Mouse (Mus musculus): ENCODE results near the gene Ppp1r12b.

The Ppp1r12b gene

DNA sequence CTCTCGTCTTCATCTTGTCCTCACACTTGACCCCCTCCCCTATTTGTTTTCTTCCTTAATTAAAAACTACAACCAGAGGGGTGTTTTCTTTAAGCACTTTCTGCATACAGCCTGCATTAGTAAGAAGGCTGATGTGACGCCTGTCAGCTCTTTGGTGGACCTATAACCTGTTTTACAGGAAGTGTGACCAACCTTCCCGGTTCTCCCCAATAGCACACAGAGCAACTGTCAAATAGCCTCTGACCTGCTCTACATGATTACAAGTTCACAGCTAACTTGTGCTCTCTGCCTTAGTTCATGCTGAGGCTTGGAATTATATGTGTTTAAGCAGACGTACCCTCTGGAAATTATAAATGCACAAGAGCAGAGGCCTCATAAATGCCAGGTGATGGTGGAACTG, 189.3 kb downstream of the Ppp1r12b start:
- no peak for DNase-seq (ENCODE audit: extremely low spot score, low read depth, low spot score)

DNA sequence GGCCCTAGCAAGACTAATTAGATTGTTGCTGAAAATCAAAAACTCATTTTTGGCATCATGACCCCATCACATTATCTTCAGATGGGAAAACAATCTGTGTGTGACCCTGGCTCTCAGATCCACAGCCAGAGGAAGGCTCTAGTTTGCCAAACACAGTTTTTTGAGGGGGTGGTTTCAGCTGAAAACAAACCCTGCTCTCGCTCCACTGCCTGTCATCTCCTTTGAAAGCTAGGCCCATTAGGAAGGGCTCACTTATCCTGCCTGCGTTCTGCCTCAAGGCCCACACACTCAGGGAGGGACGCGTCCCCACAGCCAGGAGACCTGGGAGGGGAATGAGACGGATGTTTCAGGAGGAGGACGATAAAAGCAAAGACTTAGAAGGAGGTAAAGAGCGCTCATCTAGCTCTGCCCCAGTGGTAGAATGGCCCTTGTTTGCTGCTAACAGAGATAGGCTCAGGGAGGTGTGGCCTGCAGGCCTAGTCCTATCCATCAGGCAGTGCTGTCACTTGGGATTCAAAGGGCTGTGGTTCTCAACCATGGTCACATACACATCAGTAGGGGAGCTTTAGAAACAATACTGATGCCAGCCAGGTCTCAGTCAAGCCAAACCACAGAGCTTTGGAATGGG, 190.8 kb downstream of the Ppp1r12b start:
- no peak for DNase-seq (ENCODE audit: extremely low spot score, low read depth, low spot score)

DNA sequence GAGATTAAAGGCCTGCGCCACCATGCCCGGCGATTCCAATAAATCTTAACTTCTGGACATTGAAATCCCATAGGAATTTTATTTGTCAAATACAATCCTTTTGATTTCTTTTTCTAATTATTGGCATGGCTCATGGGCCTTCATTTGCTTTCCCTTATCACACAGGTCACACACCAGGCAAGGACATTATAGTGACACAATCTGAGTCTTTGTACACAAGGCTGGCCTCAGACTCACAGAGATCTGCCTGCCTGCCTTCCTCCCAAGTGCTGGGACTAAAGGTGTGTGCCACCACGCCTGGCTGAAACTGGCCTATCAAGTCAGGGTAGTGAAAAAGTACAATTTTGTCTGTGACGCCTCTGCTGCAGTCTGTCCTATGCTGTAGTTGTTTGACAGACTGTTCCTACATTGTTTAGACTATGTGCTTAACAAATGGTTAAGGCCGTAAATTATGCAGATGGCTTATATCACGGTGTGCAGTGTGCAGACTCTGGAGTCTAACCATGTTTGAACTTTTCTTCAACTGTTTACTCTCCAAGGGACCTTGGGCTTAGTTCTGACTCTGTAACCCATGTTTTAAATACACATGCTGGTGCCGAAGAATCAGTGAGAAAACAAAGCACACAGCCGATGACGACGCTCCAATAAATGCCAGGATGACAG, 191.8 kb downstream of the Ppp1r12b start:
- no peak for DNase-seq (ENCODE audit: extremely low spot score, low read depth, low spot score)

DNA sequence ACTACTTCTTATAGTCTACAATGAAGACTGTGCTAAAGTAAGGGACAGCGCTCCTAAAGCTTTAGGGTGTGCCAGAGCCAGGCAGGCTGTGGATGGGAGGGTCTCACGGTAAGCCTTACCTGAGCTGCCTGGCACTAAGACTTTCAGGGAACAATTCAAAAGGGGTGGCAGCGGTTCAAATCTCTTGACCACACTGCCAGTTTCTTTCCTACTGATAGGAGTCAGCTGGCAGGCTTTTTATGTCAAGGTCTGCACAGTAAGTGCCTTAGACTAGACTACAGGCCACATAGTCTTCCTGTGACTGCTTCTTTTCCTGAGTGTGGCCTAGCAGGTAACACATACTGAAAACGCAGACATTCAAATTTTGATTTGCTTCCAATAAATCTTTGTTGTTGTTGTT, 192.5 kb downstream of the Ppp1r12b start:
- DNase-seq (ENCODE audit: extremely low spot score, low read depth, low spot score): no peak

DNA sequence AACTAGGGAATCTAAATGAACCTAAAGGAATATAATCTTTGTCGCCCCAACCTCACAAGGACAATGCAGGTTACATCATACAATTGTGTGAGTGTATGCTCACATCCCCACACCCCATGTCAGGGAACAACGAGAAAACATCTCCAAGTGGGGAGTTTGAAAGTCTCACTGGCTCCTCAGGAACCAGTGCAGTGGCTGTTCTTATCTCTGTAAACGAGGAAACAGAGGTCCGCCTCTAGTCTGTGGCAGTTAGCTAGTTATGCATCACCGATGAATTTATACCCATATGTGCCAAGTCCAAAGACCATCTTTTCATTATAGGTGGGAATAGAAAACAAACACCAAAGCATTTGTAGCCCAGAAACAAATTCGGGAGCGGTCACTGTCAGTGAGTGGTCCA, 194.2 kb downstream of the Ppp1r12b start:
- no peak for DNase-seq (ENCODE audit: extremely low spot score, low read depth, low spot score)

DNA sequence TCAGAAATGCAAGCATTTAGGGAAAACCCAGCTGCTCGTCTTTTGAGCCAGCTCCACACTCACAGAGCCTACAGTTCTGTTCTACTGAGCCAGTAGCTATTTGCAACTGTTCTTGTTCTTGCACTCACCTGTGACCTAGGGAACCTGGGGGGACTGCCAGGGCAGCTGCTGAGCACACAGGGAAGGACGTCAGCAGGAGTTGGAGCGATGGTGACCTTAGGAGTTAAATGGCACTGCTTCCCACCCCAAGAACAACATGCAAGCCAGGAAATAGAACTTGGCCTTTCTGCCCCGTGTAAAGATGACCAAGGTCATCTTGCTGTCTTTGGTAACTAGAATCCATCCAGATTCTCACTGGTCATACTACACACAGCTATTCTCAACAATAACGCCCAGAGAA, 195.1 kb downstream of the Ppp1r12b start:
- DNase-seq (ENCODE audit: extremely low spot score, low read depth, low spot score): no peak

DNA sequence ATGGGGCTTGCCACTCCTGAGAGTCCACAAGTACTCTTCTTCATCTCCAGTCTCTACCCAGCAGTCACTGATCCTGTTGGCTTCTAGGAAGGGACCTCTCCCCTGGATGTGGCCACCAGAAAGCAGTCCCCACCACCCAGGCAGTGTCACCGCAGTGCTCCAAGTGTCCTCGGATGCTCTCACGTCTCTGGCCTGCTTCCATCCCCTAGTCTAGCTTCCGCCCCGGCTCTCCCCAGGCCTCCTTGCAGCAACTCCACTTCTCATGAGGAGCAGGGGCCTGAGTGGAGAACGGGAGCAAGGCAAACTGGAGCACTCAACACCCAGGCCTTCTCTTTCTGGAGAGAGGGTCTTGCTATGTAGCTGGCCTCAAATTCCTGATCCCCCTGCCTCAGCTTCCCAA, 196.6 kb downstream of the Ppp1r12b start:
- no peak for DNase-seq (ENCODE audit: extremely low spot score, low read depth, low spot score)

DNA sequence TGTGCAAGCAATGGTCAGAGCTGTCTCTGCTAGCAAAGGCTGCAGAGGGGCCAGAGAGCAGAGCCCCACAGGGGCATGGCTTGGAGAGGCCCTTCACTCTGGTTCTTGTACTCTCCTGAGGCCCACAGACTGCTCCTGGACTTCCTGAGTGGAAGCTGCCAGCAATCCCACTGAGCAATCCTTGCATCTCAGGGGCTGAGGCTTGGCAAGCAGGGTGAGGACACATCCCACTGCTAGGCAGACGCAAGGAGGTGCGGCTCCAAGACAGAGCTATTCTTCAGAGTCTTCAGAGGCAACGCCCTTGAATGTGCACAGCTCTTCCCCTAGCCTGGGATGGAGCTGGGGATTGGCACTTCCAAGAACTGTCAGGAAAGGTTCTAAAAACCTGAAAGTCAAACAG, 198.5 kb downstream of the Ppp1r12b start:
- no peak for DNase-seq (ENCODE audit: extremely low spot score, low read depth, low spot score)

DNA sequence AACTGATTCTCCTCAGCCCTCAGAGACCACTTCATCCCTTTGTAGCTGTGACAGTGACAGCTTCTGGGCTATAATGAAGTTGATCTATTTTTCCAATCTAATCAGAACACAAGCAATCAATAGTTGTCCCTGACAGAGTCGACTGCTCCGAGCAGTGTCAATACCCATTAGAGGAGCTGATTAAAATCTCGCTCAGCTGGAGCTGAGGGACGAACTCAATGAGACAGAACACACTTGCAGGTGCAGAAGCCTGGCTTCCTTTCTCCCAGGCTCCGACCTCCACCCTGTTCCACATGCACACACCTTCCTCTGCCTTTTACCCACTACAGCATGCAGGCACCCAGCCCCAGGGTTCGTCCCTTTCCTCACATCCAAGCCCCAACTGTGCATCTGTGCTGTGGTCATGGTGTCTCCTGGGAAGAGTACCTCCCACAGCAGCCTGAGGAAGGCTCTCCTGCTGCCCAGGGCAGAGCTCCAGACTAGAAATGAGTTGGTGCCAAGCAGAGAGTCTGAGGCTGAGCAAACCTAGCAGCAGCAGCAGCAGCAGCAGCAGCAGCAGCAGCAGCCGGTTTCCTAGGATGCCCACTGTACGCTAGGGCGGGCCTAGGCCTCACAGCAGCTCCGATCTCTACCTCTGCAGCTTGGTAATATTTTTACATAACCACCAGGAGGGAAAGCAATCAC, 199.4 kb downstream of the Ppp1r12b start:
- DNase-seq (ENCODE audit: extremely low spot score, low read depth, low spot score): no peak

DNA sequence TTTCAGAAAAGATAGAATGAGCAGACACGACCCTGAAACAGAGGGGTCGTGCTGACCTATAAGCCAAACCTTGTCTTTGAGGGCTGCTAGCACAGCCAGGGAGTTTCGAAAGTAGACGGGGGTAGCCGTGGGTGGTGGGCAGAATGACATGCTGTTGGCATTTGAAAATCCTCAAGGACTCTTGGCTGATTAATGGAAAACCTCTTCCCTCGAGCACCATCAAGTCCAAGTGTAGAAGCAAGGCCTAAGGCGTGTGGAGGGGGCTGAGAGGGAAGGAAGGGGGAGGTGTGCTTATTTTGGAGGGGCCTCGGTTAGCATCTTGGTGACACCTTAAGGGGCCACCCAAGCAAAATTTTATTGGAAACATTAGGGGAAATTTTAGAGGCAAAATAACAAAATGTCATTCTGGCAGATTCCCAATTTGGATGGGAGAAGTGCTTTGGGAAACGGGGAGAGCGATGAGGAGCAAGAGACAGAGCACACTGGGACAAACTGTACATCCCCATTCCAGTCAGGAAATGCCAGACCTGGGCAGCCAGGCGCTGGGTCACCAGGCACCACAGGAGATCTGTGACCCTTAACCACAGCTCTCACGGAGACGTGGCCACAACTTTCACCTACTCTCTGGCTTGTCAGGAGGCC, 200.1 kb downstream of the Ppp1r12b start:
- no peak for DNase-seq (ENCODE audit: extremely low spot score, low read depth, low spot score)

DNA sequence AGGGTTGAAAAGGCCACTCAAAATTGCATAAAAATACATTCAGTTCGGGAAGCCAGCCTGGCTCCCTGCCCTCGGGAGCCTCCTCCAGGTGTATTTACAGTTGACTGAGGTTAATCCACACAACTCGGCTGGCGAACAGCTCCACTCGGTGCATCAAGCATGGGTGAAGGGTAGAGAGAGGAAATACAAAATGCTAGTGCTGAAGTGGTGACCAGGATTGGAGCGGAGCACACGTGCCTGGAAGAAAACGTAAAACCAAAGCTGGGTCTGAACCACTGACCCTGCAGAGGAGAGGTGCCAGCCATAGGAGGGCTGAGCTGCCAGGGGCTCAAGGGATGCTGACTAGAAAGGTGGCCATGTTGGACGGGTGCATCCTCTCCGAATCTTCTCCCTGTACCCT, 200.9 kb downstream of the Ppp1r12b start:
- DNase-seq (ENCODE audit: extremely low spot score, low read depth, low spot score): no peak

DNA sequence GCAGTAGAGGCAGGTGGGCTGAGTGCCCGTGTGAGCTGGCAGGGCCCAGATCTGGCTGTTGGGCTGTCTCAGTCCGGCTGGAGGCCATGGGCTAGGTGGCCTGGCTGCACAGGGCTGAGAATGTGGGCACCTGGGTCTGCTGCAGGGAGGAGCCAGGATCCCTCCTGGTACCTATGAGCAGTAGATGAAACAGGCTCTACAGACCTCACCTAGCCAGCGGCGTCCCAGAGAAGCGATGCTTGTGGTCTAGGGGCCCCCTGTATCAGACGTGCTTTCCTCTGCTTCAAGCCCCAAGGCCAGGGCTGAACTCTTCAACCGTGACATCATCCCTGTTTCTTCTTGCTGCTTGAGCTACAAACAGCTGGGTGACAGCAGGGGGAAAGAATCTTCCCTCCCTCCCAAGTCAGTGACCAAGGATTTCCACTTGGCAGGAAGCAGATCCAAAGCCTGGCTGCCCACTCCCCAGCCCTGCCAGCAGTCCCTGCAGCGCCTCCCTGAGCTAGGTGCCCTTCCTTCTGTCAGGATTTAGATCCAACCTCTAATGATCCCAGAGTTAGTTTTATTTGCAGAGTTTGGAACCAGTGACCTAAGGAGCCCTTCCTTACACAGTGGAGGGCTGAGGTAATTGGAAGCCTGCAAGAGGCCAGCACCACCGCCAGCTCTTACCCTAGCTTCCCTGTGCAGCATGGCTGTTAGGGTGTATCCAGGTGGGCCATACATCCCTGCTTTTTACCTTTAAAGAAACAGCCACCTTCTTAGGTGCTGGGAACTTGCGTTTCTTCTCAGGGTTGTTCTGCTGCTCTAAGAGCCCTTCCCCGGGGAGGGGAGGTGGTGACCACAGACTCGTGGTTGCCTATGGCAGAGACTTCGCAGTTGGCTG, 201.8 kb downstream of the Ppp1r12b start:
- no peak for DNase-seq (ENCODE audit: extremely low spot score, low read depth, low spot score)

DNA sequence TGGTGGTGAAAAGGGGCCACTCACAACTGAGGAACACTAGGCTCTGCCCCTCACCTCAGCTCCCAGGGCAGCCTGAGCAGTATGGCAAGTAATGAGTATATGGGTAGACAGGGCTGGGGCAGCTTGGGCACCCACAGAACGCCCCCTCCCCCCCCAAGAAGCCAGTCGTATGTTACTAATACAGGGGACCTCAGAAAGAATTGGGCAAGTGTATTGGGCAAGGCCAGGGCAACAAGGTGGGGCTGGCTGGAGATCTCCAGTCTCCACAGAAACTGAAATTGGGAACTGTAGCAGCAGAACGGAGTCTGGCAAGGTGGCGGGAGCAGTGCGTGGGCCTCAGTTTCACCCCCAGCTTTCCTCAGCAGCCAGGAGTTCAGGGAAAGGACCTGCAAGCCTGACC, 203.3 kb downstream of the Ppp1r12b start:
- DNase-seq (ENCODE audit: extremely low spot score, low read depth, low spot score): no peak

DNA sequence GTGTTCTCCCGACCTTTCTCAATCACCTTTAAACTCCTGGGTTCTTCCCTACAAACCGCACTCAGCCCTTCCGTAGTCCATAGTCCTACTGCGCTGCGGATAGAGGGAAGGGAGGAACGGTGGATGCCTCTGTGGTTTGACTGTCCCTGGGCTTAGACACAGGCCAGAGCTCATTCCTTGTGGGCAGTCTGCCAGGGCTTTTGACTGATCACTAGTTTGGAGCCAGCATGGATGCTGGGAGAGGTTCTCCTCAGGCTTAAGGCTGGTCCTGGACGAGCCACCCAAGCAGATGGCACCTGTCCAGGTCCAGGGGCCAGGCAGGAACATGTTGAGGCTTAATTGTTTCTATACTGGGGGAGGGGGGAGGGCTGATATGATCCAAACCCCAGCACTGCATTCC, 205.9 kb downstream of the Ppp1r12b start:
- DNase-seq (ENCODE audit: extremely low spot score, low read depth, low spot score): no peak

DNA sequence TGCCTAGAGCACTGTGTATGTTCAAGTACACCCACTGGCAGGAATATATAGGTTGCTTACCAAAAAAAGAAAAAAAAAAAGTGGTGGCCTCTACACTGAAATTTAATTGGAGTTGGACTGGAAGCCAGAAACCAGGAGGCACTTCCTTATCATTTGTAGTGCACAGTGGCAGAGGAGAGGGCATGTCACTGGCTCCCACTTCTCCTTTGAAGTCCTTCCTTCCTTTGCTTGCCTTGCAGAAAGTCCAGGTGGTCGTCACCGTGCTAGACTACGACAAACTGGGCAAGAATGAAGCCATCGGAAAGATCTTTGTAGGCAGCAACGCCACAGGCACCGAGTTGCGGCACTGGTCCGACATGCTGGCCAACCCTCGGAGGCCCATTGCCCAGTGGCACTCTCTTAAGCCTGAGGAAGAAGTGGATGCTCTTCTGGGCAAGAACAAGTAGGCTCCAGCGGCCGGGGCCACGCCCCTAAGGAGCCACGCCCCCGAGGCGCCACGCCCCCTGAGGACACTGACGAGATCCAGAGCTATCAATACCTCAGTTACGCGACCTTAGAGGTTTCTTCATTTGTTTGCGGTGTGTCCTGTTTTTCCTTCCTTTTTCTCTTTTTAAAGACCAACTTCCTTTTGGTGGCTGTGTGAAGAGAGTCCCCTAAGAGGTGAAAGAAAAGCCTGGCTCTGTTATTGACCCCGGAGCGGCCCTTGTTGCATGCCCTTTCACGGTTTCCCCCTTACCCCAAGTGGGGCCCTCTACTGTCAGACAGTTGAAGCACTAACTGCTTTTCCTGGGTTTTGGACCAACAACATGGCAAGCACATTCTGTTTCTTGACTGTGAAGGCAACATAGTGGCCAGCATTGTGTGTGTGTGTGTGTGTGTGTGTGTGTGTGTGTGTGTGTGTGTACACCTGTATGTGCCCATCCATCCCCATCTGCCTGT, 208.2 kb downstream of the Ppp1r12b start:
- no peak for DNase-seq (ENCODE audit: extremely low spot score, low read depth, low spot score)

DNA sequence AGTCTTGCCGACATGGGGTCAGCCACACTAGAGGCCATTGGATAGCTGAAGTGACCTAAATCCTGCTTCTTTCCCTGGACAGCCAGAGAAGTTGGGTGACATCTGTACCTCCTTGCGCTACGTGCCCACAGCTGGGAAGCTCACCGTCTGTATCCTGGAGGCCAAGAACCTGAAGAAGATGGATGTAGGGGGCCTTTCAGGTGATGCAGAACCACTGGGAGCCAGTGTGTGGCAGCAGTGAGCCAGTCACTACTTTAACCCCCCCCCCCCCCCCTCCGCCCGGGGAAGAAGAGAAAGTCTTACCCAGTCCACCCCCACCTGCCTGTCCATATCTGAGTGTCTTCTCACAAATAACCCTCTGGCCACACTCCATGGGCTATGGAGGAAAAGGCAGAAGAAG, 210.1 kb downstream of the Ppp1r12b start:
- DNase-seq (ENCODE audit: extremely low spot score, low read depth, low spot score): no peak

DNA sequence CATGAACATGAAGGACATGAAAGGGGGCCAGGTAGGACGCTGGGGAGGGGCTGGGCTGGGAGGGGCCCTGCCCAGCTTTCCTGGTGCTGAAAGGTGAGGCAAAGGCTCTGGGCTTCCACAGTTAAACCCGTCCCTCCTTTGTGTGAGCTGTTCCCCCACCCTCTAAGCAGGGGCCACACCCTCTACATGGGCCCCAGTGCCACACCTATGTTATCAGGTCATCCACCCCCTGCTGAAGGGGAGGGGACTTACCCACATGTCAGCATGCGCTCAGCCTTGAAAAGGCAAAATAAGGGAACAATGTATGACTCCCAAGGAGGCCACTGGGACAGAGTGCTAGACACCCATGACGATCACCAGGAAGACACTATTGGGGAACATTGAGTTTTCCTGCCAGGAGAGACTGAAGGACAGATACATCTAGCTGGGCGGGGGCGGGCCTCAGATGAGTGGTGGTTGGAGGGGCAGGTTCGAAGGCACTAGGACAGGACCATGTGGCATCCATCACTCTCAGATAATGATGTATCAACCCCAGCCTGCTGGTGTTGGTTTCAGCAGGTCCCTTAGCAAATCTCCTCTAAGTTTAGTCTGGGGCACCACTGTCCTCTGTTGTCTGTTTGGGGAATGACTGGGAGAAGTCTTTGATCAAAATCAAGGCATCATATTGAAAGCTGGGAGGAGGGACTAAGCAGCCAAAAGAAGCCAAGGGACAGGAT, 213.6 kb downstream of the Ppp1r12b start:
- no peak for DNase-seq (ENCODE audit: extremely low spot score, low read depth, low spot score)

DNA sequence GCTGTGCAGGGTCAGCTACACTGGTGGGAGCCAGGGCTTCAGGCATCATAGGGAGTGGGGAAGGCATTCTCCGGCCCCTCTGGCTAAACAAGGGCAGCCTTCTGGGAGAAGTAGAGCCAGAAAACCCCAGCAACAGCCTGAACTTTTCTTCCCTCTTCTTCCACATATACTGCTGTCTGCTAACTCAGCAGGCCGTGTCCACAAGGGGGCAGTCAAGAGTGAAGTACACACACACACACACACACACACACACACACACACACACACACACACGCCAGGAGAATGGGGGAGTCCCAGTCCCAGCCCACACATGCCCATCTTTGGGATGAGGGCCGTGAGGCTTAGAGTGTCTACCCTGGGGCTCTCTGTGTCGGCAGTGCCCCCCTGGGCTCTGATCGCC, 214.3 kb downstream of the Ppp1r12b start:
- no peak for DNase-seq (ENCODE audit: extremely low spot score, low read depth, low spot score)

DNA sequence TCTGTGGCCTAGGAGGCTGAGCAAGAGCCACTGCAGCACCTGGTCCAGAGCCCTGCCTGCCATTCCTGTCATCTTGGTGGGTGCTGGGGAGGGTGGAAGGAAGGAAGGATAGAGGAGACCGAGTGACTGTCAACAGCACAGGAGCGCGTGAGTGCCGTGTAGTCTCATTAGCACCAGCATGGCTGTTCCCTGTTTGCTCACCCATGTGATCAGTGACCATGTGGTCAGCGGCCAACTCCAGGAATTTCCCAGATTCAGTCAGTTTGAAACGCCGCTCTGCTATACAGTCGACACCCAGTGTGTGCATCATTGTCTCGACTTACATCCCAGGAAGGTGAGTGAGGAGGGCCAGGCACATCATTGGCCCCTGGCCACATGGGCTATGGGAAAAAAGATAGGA, 218.3 kb downstream of the Ppp1r12b start:
- DNase-seq (ENCODE audit: extremely low spot score, low read depth, low spot score): no peak
